Mouse (Mus musculus): ENCODE measurements around the gene Mecom.

The Mecom gene

DNA sequence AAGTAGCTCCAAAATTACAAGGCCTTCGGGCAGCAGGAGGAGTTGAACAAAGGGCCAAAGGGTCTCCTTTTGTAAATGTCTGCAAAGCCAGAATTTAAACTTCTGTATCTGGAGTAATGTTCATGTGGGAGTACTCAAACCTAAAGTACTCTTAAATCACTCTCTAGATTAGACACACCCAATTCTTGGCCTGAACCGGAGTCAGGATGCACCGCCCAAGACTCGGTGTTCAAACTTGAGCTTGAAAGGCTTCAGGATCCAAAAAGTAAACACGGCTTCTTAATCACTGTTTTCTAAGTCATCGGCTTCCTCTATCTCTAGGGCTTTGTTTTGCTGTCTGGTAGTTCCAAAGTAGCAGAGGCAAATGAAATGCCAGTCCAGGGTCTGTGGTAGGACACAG lies 67.3 kb downstream of the Mecom start:
- no peak for DNase-seq

DNA sequence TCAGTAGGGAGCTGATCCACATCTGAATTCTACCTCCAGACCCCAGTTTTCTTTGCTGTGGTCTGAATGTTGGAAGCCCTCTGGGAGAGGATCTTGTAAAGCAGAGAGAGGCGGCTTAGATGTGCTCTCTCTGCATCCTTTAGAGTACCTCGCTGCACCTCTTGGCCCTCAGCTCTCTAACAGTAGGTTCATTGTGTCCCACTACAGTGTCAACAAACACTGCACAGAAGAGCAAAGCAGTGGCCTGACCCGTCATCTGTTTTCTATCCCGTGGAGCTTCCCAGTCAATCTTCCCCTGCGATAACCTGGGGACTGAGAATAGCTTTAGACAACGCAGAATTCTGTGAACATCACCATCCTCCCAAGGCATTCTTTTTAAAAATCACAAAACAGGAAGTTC lies 69.6 kb downstream of the Mecom start:
- no peak for DNase-seq

DNA sequence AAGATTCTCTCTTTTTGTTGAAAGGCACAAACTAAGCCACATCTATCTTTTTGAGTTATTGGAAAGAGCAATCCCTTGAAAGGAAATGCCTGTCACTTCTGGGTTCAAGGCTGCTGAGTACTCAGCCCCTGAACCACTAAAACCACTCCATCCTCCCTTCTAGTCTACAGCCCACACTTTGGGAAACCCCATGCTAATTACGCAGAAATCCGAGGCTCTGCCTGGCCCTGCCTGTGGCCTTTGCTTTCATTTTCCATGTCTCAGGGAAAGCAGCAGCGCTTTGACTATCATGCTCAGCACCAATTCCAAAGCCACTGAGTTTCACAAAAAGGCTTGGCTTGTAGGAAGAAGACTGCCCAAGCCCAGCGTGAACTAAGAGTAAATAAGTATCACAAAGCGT lies 70.8 kb downstream of the Mecom start:
- DNase-seq: no peak

DNA sequence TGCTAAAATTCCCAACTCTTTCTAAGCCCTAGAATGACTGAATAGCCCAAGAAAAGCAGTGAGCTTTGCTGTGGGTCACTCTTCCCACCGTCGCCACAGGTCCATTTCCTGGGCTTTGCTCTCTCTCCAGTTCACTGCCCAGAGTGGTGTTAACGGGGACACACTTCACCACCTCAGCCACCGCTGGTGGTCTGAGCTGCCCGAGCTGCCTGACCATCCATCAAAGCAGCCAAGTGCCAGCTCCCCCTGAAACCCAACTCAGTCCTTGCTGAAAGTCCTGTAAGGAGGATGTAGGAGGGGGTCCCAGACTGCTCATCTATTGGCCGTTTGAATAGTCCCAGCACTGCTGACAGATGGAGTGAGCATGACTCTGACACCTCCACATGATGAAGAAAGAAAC lies 72.2 kb downstream of the Mecom start:
- no peak for DNase-seq

DNA sequence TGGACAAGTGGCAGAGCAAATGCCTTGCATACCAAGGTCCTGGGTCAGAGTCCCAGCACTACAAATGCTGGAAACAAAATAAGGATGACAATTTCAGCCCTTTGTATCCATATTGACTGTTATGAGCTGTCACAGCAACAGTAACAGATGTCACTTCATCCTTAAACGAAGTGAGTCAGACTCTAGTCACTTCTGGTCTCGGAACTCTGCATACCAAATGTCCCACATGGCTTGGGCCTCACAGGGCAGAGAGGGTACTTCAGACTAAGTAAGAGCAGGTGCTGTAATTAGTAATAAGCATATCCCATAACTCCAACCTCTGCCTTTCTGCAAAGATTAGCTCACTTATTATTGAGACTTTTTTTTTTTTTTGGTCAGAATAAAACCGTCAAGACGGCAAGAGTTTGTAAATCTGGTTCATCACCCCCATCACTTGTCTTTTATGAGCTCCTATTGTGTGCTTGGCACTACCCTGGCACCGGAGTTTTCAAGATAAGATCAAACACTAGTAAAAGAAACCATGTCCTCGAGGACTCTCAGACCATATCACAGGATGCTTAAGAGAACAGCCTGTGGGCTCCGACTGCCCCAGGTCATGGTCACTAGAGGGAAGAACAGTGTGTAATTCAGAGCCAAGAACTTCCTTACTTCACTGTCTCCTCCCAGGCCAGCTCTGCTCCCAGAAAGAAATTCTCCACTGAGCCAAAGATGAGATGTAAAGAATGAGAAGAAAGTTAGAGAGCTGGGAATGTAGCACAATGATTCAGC lies 79.6 kb downstream of the Mecom start:
- DNase-seq: no peak

DNA sequence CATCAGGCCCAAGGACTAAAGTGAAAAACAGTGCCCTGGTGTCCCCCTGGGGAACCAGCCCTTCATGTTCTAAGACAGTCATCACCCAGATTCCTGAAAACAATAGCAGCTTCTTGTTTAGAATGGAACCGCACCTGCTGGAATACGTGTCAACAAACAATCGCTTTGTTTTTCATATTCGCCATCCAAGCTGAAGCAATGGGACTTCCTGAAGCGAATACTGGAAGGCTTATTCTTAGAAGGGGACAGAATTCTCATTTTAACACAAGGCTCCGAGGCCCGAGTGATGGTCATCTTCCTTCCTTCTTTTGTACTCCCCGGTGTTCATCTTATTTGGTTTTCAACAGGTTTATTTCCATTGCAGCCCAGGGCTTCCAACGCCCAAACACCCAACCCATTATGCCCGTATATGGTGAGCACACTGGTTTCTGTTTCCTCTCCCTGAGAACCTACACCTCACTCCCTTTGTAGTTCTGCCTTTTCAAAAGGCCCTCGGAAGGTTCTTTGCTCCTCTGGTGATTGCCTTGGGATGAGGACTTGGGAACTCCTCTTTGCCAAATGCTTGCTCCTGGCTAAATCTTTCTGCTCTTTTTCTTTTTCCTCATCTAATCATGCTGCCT lies 81.7 kb downstream of the Mecom start:
- no peak for DNase-seq

DNA sequence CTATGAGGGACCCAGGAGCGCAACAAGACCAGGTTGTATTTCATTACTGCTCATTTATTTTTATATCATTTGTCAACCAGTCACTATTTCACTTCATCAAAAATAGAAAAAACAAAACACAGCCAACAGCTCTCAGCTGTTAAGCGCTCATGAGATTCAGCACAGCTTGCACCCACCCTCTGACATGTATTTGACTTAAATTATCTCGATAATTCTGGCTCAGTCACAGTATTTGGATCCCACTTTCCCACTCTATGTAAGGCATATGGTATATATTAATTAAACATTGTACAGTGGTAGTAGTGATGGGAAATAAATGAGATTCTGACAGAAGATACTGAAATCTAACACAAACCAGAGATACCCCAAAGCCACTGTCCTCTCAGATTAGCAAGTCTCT lies 83.3 kb downstream of the Mecom start:
- no peak for DNase-seq

DNA sequence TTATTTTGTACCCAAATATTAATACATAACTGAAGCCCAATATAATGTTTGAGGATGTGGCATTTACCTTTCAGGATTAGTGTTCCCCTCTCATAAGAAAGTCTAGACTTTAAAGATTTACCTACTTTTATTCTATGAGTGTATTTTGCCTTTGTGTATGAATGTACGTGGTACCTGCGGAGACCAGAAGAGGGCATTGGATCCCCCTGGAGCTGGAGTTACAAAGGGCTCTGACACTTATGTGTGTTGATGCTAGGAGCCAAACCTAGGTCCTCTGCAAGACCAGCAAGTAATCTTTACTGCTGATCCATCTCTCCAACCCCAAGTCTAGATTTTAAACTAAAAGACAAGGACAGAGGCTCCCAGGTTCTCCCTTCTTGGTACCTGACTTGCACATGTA lies 86.0 kb downstream of the Mecom start:
- DNase-seq: no peak

DNA sequence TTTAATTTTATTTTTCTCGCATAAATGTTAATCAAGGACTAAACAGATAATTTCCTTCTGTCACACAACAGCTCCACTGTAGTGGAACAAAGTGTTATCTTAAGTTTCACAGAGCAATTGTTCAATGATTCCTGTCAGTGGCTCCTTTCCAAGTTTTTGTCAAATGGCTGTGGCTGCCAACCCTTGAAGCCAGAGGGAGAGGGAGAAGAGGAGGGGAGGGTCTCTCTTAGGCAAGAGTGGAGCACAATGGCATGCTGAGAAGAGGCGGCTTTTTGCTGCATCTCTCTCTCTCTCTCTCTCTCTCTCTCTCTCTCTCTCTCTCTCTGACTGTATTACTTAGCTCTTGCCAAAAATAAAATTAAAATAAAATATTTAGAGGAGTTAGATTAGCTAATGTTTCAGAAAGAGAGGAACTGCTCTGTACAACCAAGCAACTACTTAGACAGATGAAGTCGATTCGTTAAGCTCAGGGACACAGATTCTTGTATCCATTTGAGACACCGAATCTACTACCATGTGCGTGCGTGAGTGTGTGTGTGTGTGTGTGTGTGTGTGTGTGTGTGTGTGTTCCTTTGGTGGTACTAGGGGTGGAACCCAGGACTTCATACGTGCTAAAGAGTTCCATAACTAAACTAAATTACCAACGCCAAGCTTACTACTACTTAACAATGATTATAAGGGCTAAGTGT lies 86.8 kb downstream of the Mecom start:
- no peak for DNase-seq

DNA sequence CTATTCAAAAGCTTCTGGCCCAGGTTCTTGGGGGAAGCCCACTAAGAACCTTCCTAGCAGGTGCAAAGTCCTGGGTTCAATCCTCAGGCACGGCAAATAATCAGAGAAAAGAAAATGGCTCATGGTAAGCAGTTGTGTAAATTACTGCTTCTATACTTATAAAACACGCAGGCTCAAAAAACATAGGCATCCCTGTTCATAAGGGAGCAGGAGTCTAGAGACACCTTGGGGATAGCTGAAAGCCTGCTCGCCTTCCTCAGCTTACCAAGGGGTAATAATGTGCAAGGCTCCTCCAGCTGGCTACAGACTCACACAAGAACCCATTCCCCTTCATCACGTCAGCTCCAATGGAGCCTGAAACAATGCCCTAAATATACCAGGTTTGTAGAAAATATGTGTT lies 88.2 kb downstream of the Mecom start:
- no peak for DNase-seq

DNA sequence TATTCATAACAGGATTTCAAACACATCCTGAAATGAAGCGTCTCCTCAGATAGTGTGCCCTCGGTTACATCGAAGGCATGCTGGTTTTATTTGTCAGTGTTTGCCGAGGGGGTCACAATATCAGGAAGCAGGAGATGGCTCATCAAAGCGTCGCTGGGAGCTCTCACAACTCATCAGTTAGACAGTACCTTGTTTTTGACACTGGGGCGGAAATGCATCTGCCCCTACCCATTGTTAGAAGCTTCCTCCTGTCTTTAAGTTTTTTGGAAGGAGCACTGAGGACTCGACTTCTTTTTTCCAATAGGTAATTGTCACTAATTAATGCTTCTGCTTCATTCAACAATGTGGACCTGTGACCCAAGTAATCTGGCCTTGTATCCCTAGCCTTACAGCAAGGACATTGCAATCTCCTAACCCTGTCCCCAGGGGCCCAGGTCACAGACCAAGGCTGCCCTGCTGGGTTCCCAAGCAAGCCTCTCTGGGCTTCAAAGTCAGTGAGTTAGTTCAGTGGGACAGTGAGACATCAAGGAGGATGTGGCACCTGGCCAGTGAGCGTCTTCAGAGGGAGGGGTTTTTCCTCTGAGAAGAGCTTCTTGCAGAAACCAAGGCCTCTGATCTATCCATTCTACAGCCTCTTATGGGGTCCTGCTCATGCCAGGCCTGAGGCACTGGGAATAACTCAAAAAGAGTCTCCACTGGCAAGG lies 89.7 kb downstream of the Mecom start:
- no peak for DNase-seq

DNA sequence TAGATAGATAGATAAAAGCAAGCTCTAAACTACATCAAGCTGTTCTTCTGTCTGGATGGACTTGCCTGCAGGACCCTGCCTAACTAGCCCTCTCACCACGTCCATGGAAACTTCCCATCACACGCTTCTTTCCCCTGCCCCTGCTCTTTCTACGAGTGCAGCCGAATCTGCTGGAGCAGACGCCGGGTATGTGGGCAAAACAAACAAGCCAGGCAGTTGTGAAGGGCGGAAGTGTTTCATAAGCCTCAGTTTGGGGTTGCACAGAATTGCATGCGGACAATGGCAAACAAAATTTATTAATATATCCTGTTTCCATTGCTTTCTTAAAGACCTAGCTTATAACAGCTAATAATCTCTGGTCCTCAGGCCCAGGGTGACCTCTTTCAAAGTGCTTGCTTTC lies 91.9 kb downstream of the Mecom start:
- no peak for DNase-seq

DNA sequence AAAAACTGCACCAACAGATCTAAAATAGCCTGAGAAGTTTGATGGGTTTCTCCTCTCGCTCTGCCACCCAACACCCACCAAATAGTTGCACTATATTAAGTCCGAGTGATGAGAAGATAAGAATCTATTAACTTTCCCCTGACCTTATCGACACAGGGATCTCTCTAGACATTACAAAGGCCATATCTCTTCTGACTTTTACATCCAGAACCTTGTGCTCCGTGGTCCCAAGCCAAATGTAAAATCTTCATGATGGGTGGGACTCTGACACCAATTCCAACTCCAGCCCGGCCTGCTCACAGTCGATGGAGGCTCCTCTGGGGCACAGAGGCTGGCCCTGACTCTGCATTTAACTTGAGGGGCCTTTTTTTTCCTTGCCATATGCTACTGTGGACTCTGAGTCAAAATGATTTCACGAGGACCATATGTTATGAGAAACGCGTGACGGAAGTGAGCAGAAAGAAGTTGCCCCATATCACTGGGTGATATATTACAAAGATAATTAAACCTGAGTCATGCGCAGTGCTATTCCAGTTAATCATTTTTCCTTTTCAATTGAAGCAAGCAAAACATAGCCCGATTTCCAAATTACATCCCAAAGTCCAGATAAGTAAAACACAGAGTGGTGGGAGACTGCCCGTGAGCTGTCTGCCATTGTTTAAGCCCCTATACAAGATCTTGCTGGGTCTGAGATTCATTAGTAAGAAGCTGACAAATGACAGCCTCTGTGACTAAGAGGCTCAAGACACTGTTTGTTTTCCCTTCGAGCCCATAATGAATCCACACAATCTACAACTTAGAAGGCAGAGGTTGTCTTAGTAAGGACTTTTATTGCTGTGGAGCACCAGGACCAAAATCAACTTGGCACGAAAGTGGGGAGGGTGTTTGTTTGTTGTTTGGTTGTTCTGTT lies 94.0 kb downstream of the Mecom start:
- DNase-seq: no peak

DNA sequence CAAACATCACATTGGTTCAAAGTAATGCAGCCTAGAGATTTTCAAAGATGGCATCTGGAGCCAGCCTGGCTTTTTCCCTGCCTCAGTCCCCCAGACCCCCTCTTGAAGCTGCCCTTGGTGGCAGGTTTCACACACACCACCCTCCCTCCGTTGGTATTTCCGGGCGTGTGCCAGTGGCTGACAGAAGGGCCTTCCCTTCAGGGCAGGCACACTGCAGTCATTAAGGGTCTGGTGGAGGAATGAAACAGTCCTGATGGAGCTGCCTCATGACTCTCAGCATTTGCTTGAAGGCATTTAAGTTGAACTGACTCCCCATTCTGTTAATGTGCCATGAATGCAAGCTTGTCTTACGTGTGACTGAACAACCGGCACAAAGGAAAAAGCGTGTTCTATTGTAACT lies 94.8 kb downstream of the Mecom start:
- no peak for DNase-seq

DNA sequence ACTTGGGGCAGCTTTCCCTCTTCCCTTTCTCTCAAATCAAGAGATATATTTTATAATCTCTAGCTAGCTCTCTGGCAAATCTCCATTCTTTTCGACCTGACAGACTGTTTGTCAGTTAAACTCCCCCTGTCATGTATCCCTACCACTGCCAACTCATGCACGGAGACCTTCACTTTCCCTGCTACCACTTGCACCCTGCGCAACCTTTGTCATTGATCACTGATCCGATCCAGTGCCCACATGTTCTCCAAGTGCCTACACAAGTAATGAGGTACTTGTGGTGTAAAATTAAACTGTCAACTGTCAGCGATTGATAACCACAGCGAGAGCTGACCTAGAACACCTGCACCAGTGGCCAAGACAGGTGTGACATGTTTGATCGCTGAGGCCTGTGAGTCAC lies 95.3 kb downstream of the Mecom start:
- DNase-seq: no peak

DNA sequence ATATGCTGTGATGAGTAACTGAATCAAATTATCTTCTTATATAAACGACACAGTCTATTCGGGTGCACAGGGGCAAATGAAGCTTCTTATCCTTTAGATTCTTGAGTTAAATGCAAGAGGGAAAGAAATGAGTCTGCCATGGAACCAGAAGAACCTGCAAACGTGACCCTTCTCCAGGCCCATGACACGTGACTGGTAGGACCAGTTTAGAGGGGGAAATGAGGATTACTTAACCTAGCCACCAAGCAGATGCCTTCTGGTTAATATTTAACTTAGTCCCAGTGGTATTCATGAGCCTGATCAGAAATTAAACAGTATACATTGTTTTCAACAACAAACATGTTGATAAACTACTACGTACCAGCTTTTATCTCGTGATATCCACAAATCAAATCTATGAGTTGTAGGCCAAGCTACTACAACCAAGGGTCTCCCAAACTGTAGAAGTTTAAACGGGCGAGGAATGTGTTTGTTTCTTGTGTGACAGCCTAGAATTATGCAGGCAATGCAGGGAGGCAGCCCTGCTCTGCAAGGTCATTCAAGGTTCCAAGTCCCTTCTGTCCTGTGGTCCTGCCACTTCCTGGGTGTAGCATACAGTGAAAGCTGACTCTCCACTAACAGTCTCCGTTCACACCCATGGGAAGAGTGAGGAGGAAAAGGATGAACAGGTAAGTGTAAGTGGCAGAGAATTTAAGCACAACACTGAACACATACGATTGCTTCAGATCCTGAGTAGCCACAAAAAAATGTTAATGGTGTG lies 97.4 kb downstream of the Mecom start:
- DNase-seq: no peak

DNA sequence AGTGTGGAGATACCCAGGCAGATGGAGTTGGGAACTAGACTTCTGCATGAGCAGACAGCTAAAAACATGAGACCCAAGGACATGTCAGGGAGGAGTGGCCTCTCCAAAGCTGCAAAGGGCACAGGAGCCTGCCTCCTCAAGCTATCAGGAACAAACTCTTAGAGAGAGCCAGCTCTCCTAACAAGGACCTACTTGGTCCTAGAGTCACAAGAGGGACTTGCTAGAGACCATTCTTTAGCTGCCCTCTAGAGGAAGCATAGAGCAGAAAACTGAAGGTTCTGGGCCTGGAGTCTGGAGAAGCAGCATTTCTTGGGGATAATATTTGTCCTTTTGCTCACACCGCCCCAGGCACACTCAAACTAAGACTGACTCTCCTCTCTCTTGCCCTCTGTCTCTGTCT lies 99.2 kb downstream of the Mecom start:
- DNase-seq: no peak

DNA sequence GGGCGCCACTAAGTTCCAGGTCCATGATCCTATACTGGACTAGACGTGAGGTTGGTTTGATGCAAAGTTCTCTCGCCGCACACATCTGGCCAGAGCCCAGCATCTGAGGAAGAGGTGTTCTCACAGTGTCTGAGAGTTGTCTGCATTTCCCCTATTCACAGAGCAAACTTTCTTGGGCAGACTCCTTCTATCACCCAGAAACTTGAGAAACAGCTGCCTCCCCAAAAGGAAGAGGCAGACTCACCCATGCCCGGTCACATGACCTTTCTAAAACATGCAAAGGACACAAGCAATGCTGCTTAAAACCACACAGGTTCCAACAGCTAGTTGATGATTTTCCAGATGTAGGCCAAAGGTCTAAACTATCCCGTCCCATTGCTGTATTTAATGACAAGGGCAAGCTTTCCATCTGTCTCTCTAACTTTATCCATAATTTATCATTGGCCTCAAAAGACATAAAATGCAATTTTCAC lies 101.8 kb downstream of the Mecom start:
- no peak for DNase-seq

DNA sequence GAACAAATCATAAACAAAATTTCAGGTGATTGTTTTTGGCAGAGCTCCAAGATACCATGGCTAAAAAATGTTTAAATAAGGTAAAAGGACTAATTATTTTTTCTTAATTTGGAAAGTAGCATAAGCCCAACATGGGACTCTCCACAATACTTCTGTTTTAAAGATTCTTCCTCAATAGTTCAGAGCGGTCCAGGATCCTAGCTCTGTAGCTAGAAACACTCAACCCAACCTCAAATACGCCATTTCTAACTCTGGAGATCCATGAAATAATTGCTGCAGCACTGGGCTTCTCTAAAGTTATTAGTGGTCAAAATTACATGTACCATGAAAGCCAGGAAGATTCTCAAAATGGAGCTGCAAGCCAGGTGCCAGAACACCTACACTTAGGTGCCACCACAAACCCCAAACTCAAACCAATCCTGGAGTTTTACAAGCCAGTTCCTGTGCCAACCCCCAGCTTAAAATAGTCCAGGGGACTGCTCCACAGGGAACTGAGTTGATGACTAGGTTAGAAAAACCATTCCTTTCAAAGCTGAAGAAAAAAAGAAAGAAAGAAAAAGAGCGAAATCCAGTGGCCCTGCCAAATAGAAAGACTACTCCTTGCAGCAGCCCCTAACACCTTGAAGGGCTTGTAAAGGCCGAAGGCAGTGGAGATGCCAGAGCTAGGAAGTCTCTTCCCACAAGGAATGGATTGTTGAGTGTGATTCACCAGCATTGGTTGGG lies 102.4 kb downstream of the Mecom start:
- no peak for DNase-seq

DNA sequence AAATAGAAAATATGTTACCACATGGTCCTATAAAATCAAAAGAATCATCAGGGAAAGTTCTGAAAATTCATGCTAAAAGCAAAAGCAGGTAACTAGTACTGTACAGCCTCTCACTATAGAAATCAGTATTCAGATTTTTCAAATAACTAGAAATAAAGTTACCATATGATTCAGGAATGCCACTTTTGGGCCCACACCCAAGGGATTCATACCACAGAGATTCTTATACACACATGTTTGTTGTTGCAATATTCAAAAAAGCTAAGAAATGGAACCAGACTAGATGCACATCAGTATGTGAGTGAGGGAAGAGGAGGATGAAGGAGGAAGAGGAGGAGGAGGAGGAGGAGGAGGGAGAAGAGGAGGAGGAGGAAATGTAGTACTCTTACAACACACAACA lies 106.2 kb downstream of the Mecom start:
- no peak for DNase-seq

DNA sequence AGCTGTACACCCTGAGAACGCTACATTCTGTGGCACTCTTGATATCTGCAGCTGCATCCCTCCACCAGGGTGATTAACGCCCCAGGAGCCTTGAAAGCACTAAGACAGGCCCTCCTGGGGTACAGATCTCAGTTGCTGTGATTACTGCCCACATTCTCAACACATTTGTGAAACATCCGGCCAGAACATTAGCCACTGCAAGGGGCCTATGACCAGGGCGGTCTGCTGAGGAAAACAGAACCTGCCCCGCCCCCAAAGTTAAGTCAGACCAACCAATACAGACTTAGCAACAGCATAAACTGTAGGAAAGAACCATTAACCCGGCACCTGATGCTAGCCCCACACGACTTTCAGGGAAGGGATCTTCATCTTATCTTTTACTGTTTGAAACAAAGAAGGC lies 109.8 kb downstream of the Mecom start:
- no peak for DNase-seq
